Mouse (Mus musculus) thymus, adult 2 months (tissue): ENCODE data around the gene Gm28305.

Experiments used
- CTCF ChIP-seq: fragments of 200-500 bp; IDR thresholded peaks from 2 replicates; pipeline ENCODE4 v1.5.1; 2012; ENCODE audit warnings: mild to moderate bottlenecking, control low read depth, low read length, moderate library complexity, borderline replicate concordance; ENCODE audit not compliant: control insufficient read depth, poor library complexity, insufficient read depth; ENCODE audit errors: extremely low read depth
- POLR2A ChIP-seq: fragments of 200-500 bp; IDR thresholded peaks from 2 replicates; pipeline ENCODE4 v1.6.1; 2012; ENCODE audit warnings: mild to moderate bottlenecking, low read length, control low read depth, moderate library complexity; ENCODE audit not compliant: control insufficient read depth, poor library complexity, insufficient read depth; ENCODE audit errors: extremely low read depth

DNA sequence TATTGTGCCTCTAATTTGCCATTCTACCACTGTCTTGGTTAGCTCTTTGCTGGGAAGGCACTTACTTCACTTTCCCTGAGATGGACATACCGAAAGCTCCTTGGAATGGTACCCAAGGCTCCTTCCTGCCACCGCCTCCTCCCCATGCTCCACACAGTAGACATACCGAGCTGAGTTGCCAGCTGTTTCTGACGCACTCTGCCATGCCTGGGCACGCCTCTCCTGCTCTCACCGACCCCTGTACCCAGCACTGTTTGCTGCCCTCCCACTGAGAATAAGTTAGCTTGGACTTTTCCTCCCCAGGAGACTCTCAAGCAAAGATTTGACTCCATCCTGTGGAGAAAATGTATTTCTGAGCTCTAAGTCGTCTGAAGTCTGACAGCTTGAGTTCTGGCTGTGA, 60.4 kb downstream of the Gm28305 start:
- no peak for TF ChIP-seq CTCF
- no peak for TF ChIP-seq POLR2A
